Mouse (Mus musculus) ES-Bruce4 (cell line): Measurements from ENCODE around the gene Prkar1b.

Experiments used
- CTCF ChIP-seq: IDR thresholded peaks from one replicate; pipeline ENCODE4 v1.8.1; 2011; ENCODE audit warnings: low read depth, low read length
- EP300 ChIP-seq: IDR thresholded peaks from 2 replicates; pipeline ENCODE4 v1.6.1; 2011; ENCODE audit warnings: low read depth, low read length; ENCODE audit not compliant: insufficient read depth

- TF ChIP-seq EP300 (no peak), CTCF (no peak)
Observed at GRCm38 (mm10) chr5:139140589-139140988, 9.2 kb downstream of the Prkar1b start.
